Mouse (Mus musculus) subcutaneous adipose tissue, adult 2 months (tissue): ENCODE data around the gene Vmn1r130. TPM values are rescaled to one million over a fixed set of nuclear protein-coding genes. Genes with fewer than 3 reads are reported as not detected.

Experiments
- polyA plus RNA-seq: library from polyadenylated mRNA; depleted of rRNA; stranded (reverse); fragments of >200 nt; gene quantifications from 2 replicates; pipeline ENCODE4 v1.2.3, GENCODE M21; 2012; ENCODE audit warnings: low replicate concordance; rRNA removed

Gene Vmn1r130
- polyA plus RNA-seq = not detected in 2 replicates

DNA sequence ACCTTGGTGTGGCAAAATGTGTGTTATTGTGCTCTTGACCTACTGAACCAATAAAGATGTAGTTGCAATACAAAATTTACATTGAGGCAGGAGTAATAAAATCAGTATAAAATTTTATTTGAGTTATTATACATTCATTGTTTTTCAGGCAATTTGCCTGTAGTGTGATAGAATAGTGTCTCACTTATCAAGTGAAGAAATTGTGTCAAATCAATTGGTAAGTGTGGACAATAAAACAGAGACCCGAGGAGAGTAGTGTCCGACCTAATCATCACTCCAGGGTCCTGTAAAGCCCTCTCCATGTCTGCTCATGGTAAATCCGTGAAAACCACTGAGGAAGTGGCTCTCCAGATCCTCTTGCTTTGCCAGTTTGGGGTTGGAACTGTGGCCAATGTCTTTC is at the start of gene Vmn1r130:
TSS of gene Vmn1r130 (plus strand) at position 301 of the 400 bp plus-strand sequence.

GRCm38 (mm10) chr7:21545990-21546389 is 34.4 kb downstream of the Vmn1r130 start, which contains the start of gene Vmn1r131:
Vmn1r131 (minus strand) TSS chr7:21546090.

Other genes with a start within 250 kb of the Vmn1r130 start
- gene Vmn1r125, start 239.6 kb upstream of the Vmn1r130 start, polyA plus RNA-seq = not detected in 2 replicates
- gene Vmn1r126, start 210.3 kb upstream of the Vmn1r130 start, polyA plus RNA-seq = not detected in 2 replicates
- not detected in 2 replicates for gene Vmn1r127, start 191.9 kb upstream of the Vmn1r130 start, polyA plus RNA-seq
- gene Vmn1r128, start 162.4 kb upstream of the Vmn1r130 start, polyA plus RNA-seq = not detected in 2 replicates
- not detected in 2 replicates for gene Vmn1r129, start 150.5 kb upstream of the Vmn1r130 start, polyA plus RNA-seq
- not detected in 2 replicates for gene Gm6882, start 79.0 kb upstream of the Vmn1r130 start, polyA plus RNA-seq
- gene Vmn1r131, start 34.3 kb downstream of the Vmn1r130 start, polyA plus RNA-seq = not detected in 2 replicates
- not detected in 2 replicates for gene Vmn1r132, start 102.3 kb downstream of the Vmn1r130 start, polyA plus RNA-seq
- not detected in 2 replicates for gene Gm4175, start 249.7 kb downstream of the Vmn1r130 start, polyA plus RNA-seq